Mouse (Mus musculus) mesoderm, embryonic 11.5 days (tissue): Measurements from ENCODE around the gene Ap1s2.

ENCODE experiments used
- DNase-seq: peaks from one replicate; pipeline ENCODE4 v3.0.0-alpha.2; 2012; ENCODE audit warnings: low read depth, low spot score

Ap1s2 gene

GRCm38 (mm10) chrX:163908337-163909250 lies at the start of gene Ap1s2:
Ap1s2 (plus strand) TSS chrX:163909017.
- DNase-seq: peak; percentile 93

- no peak for DNase-seq
Observed at GRCm38 (mm10) chrX:163867711-163868379, 41.0 kb upstream of the Ap1s2 start.

DNA sequence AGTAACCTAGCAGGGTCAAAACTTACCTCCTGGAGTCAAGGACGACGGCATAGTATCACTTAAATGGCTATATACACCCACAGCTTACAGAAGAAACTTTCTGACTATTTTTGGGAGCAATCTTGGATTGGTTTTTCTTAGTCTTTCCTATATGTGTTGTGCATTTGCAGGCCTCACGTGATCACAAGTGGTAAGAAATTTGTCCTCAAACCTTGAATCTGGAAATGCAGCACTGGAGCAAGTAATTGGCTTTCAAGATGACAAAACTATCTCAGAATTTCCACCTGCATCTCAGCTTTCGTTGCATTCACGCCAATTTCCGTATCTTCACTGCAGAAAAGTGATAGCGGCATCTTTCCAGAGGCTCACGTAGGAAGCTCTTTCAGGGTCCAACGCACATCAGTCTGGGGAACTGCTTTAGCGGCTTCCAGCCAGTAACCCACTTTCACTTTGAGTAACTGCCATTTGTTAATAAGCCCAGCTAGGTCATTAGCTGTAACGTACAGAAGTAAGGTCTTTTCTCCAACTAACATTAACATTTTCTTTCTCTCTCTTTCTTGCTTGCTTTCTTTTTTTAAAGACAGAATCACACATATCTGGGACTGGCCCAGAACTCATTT lies 40.0 kb upstream of the Ap1s2 start:
- no peak for DNase-seq

DNA sequence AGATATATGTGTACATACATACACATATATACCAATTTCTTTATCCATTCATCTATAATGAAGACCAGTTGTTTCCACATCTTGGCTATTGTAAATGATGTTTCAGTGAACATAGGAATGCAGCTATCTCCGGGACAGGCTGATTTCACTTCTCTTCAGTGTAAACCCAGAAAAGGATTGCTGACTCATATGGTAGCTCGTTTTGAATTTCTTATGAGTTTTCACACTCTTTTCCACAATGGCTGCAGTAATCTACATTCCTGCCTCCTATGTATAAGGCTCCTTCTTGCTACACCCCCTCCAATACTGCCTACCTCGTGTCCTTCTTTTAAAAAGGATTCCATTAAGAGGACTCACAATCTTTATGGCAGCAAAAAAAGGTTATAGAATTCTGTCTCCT lies 32.9 kb upstream of the Ap1s2 start:
- no peak for DNase-seq

GRCm38 (mm10) chrX:163876636-163877035 lies 32.2 kb upstream of the Ap1s2 start:
- DNase-seq: no peak

GRCm38 (mm10) chrX:163879039-163879438 lies 29.8 kb upstream of the Ap1s2 start:
- no peak for DNase-seq

GRCm38 (mm10) chrX:163879461-163879860 lies 29.4 kb upstream of the Ap1s2 start:
- DNase-seq: no peak

DNA sequence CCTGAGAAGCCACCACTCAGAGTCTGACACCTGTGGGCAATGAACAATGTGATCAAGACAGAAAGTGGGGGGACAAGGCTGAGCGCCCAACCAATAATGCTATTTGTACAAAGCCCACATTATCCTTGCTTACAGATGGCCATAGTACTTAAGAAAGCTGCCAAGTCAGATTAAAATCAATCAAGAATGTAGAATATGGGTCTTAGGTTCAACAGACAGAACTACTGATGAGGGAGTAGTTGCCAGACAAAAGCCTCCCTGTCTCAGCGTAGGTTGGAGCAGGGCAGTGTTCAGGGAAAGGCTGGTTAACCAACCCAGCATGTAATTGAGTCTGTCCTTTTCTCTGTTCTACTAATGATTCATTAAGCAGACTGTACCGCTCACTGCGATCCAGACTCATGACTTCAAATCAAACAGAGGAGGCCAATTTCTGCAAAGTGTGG lies 23.3 kb upstream of the Ap1s2 start:
- DNase-seq: no peak

- DNase-seq: no peak
Observed at GRCm38 (mm10) chrX:163897354-163897753, 11.5 kb upstream of the Ap1s2 start.

- no peak for DNase-seq
Observed at GRCm38 (mm10) chrX:163899431-163900020, 9.3 kb upstream of the Ap1s2 start.

DNA sequence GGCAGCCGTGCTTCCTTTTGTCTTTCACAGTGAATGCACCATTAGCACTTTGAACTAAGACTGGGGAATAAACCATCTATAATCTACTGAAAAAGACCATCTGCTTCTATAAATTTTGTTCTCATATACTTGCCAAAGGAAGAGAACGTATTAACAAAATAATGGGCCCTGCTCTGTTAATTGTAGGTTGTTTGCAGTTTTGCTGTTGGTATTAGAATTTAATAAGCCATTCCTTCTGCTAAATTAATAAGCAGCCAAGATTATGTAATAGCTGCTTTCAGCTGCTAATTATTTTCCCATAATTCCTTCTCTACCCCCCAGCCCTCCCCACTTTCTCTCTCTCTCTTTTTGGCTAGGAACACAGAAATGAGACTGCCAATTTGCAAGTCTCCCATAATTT lies 2.0 kb upstream of the Ap1s2 start:
- DNase-seq: no peak

- no peak for DNase-seq
Observed at GRCm38 (mm10) chrX:163908003-163908336, 847 bp upstream of the Ap1s2 start.

GRCm38 (mm10) chrX:163909381-163909780 lies 564 bp downstream of the Ap1s2 start:
- peak; percentile 53 for DNase-seq

DNA sequence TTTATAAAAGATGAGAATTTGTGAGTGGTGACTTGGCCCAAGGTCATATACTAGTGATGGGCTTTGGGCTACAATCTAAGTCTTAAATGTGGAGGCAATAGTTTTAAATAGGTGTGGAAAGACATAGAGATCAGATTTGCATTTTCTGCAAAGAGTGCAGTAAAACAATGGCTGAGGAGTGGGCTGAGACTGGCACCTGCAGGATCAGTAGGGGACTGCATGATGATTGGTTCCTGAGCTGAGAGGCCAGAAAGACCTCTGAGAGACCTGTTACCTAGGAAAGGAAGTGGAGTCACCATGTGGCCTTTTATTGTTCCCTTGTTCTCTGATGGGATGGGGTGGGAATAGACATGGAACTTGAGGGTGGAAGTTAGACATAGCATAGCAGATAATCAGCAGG lies 4.0 kb downstream of the Ap1s2 start:
- peak; percentile 16 for DNase-seq

- DNase-seq: no peak
Observed at GRCm38 (mm10) chrX:163929550-163929949, 20.7 kb downstream of the Ap1s2 start.

GRCm38 (mm10) chrX:163934731-163935130 lies 25.9 kb downstream of the Ap1s2 start:
- DNase-seq: no peak

- no peak for DNase-seq
Observed at GRCm38 (mm10) chrX:163938587-163938986, 29.8 kb downstream of the Ap1s2 start.

DNA sequence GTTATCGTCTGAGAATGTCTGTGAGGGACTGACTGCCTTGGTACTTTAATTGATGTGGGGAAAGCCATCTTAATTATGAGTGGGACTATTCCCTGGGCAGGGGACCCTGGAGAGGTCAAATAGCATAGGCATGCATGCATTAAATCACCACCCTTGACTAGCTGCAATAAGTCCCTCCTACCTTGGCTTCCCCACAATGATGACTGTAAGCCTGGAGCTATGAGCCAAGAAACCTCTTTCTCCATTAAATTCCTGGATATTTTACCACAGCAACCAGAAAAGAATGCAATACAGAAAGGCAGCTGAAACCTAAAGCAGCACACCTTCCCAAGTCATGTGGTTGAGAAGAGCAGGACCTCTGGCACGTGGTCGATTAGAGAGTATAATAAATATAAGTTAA lies 35.6 kb downstream of the Ap1s2 start:
- no peak for DNase-seq

- no peak for DNase-seq
Observed at GRCm38 (mm10) chrX:163951618-163952017, 42.8 kb downstream of the Ap1s2 start.

GRCm38 (mm10) chrX:163957381-163957780 lies 48.6 kb downstream of the Ap1s2 start:
- no peak for DNase-seq

- DNase-seq: peak; percentile 64
Observed at GRCm38 (mm10) chrX:163957803-163958466, 49.1 kb downstream of the Ap1s2 start.

- DNase-seq: peak; percentile 91
Observed at GRCm38 (mm10) chrX:163958467-163958875, 49.7 kb downstream of the Ap1s2 start, which contains the start of gene Zrsr2. Zrsr2 (minus strand) TSS chrX:163958661.
